Comparison of ENCODE assay signal across 14 mouse cellular contexts in the genomic region with DNA sequence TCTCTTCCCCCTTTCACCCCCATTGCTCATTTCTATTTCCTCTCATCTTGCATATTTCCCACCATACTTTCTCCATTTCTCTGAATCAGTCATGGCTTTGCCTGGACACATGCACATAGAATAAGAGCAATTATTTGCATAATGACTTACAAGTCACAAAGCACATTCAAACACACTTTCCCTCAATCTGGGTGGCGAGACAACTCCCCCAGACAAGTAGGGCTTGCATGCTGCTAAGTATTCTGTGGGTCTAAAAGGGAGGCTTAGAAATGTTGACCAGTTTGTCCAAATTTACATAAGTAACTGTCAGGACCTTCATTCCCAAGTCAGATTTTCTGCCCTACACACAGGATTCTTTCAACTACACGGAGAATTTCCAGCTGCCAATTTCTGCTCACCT.
DNase-seq lines count a peak whose midpoint lies in the region; ATAC-seq lines count a peak whose summit lies in the region.
"Had no signal": no experiment of that assay in that cellular context is flagged by ENCODE, and none has a peak within 500 bp of the region (broad histone marks: within the 10 kb centered on the region; RNA-seq: fewer than 3 reads in every experiment).

No protein-coding gene starts in this region.

- no peaks in the 10 kb centered on the region for H3K27me3 ChIP-seq in forebrain, embryonic 14.5 days (replicated peaks; ENCODE audit: control insufficient read depth, insufficient read depth, low read length)
- H3K27me3 ChIP-seq in hindbrain, embryonic 10.5 days (ENCODE audit: insufficient read depth, poor library complexity, severe bottlenecking): no peaks in the 10 kb centered on the region
- no peaks in the 10 kb centered on the region for H3K27me3 ChIP-seq in midbrain, embryonic 10.5 days (ENCODE audit: low read depth, poor library complexity, severe bottlenecking)
- H3K27me3 ChIP-seq in neural tube, embryonic 12.5 days (replicated peaks): no peaks in the 10 kb centered on the region
- H3K27me3 ChIP-seq: embryonic facial prominence, embryonic 15.5 days; limb, embryonic 12.5 days had no signal

- intact Hi-C loops in gastrocnemius, postnatal 14 days (cut with DNase I; ENCODE audit: low total_unique reads): no loop called here

- no peaks in the 10 kb centered on the region for H3K36me3 ChIP-seq in forebrain, embryonic 14.5 days (ENCODE audit: control insufficient read depth, insufficient read depth, low read length)
- H3K36me3 ChIP-seq in hindbrain, embryonic 10.5 days: no peaks in the 10 kb centered on the region
- H3K36me3 ChIP-seq in midbrain, embryonic 10.5 days: no peaks in the 10 kb centered on the region
- no peaks in the 10 kb centered on the region for H3K36me3 ChIP-seq in neural tube, embryonic 12.5 days
- H3K36me3 ChIP-seq: embryonic facial prominence, embryonic 15.5 days; G1E; limb, embryonic 12.5 days had no signal

- DNase-seq in forebrain, embryonic 14.5 days (ENCODE audit: low spot score): no peak
- no peak for DNase-seq in hindbrain, embryonic 10.5 days (ENCODE audit: low spot score)
- no peak for DNase-seq in midbrain, embryonic 10.5 days (ENCODE audit: low spot score)
- DNase-seq in adipocyte (ENCODE audit: low spot score): no peak
- DNase-seq in kidney, postnatal 14 days: no peak
- DNase-seq in gastrocnemius, postnatal 14 days: no peak
- DNase-seq: cerebellum, adult 9-10 months; thymus, postnatal 25 days had no signal

- H3K9ac ChIP-seq in forebrain, embryonic 14.5 days (ENCODE audit: low read length): no peak overlapping the region
- H3K9ac ChIP-seq in neural tube, embryonic 12.5 days: no peak overlapping the region
- H3K9ac ChIP-seq: embryonic facial prominence, embryonic 15.5 days; limb, embryonic 12.5 days; liver, embryonic 14.5 days had no signal

- peak overlapping the region; percentile 87 for H3K27ac ChIP-seq in forebrain, embryonic 14.5 days (ENCODE audit: low read depth, low read length)
- peak overlapping the region; percentile 72 for H3K27ac ChIP-seq in hindbrain, embryonic 10.5 days
- H3K27ac ChIP-seq in midbrain, embryonic 10.5 days (replicated peaks): peak overlapping the region; percentile 75
- no peak overlapping the region for H3K27ac ChIP-seq in neural tube, embryonic 12.5 days
- H3K27ac ChIP-seq: embryonic facial prominence, embryonic 15.5 days; limb, embryonic 12.5 days; liver, embryonic 14.5 days had no signal

- 28% methylated on average over 2 of the region's 2 CpGs for WGBS in forebrain, embryonic 14.5 days
- 54% methylated on average over 2 of the region's 2 CpGs for WGBS in hindbrain, embryonic 10.5 days
- WGBS in midbrain, embryonic 10.5 days: 50% methylated on average over 2 of the region's 2 CpGs
- WGBS in neural tube, embryonic 12.5 days: 36% methylated on average over 2 of the region's 2 CpGs

- H3K4me3 ChIP-seq in forebrain, embryonic 14.5 days (ENCODE audit: low read depth, low read length): no peak overlapping the region
- no peak overlapping the region for H3K4me3 ChIP-seq in hindbrain, embryonic 10.5 days
- peak overlapping the region; percentile 21; the same call in 1 of the 2 replicates for H3K4me3 ChIP-seq in midbrain, embryonic 10.5 days
- H3K4me3 ChIP-seq in neural tube, embryonic 12.5 days: no peak overlapping the region
- H3K4me3 ChIP-seq: embryonic facial prominence, embryonic 15.5 days; left cerebral cortex, adult 2 months; limb, embryonic 12.5 days had no signal

- H3K9me3 ChIP-seq in forebrain, embryonic 14.5 days (replicated peaks; ENCODE audit: control insufficient read depth, low read length): no peaks in the 10 kb centered on the region
- no peaks in the 10 kb centered on the region for H3K9me3 ChIP-seq in hindbrain, embryonic 10.5 days
- no peaks in the 10 kb centered on the region for H3K9me3 ChIP-seq in midbrain, embryonic 10.5 days (replicated peaks)
- H3K9me3 ChIP-seq in neural tube, embryonic 12.5 days: no peaks in the 10 kb centered on the region
- H3K9me3 ChIP-seq: embryonic facial prominence, embryonic 15.5 days; G1E; limb, embryonic 12.5 days had no signal

- H3K4me1 ChIP-seq in forebrain, embryonic 14.5 days (ENCODE audit: control insufficient read depth, insufficient read depth, low read length): peaks cover 20% of the 10 kb centered on the region
- peaks cover 20% of the 10 kb centered on the region for H3K4me1 ChIP-seq in hindbrain, embryonic 10.5 days (replicated peaks)
- H3K4me1 ChIP-seq in midbrain, embryonic 10.5 days: peaks cover 19% of the 10 kb centered on the region
- peaks cover 15% of the 10 kb centered on the region for H3K4me1 ChIP-seq in neural tube, embryonic 12.5 days
- H3K4me1 ChIP-seq: embryonic facial prominence, embryonic 15.5 days; limb, embryonic 12.5 days had no signal

- peak; percentile 71 for ATAC-seq in forebrain, embryonic 14.5 days
- ATAC-seq in neural tube, embryonic 12.5 days (ENCODE audit: low FRiP score, low read depth): peak; percentile 44; the same call in 1 of the 2 replicates

- peak overlapping the region; percentile 36 for H3K4me2 ChIP-seq in forebrain, embryonic 14.5 days (ENCODE audit: low read length)
- peak overlapping the region; percentile 41 for H3K4me2 ChIP-seq in neural tube, embryonic 12.5 days (replicated peaks)
- H3K4me2 ChIP-seq: embryonic facial prominence, embryonic 15.5 days; limb, embryonic 12.5 days had no signal
